Mouse (Mus musculus): ENCODE data around the gene Smyd5.
"Not testable (repeated sequence)": the region's sequence is repeated elsewhere in the genome, so short reads cannot be mapped to it uniquely, and the experiment has no call there.

Gene Smyd5

GRCm38 (mm10) chr6:85443488-85444233 is 11.9 kb downstream of the Smyd5 start:
- in situ Hi-C loops (cut with MboI; ENCODE audit: low pct_unique_long_range_greater_than_20kb in 1 of 2, low sequenced_read_pairs in 2 of 2, unreplicated experiment in 1 of 2): no loop called here

GRCm38 (mm10) chr6:85444266-85444965 is 12.6 kb downstream of the Smyd5 start:
- in situ Hi-C loops (cut with MboI; ENCODE audit: low pct_unique_long_range_greater_than_20kb in 1 of 2, low sequenced_read_pairs in 2 of 2, unreplicated experiment in 1 of 2): no loop called here

- in situ Hi-C loops (cut with MboI; ENCODE audit: low pct_unique_long_range_greater_than_20kb in 1 of 2, low sequenced_read_pairs in 2 of 2, unreplicated experiment in 1 of 2): no loop called here
Measured at GRCm38 (mm10) chr6:85445286-85445685, 13.5 kb downstream of the Smyd5 start.

- in situ Hi-C loops (cut with MboI; ENCODE audit: low pct_unique_long_range_greater_than_20kb in 1 of 2, low sequenced_read_pairs in 2 of 2, unreplicated experiment in 1 of 2): no loop called here
Measured at GRCm38 (mm10) chr6:85447351-85447750, 15.6 kb downstream of the Smyd5 start.

- in situ Hi-C loops (cut with MboI; ENCODE audit: low pct_unique_long_range_greater_than_20kb in 1 of 2, low sequenced_read_pairs in 2 of 2, unreplicated experiment in 1 of 2): not testable (repeated sequence)
Measured at GRCm38 (mm10) chr6:85450140-85450539, 18.4 kb downstream of the Smyd5 start.

GRCm38 (mm10) chr6:85450697-85451663 is 19.2 kb downstream of the Smyd5 start, which contains the start of gene Cct7:
Cct7 (plus strand) TSS chr6:85451514.
- in situ Hi-C loops (cut with MboI; ENCODE audit: low pct_unique_long_range_greater_than_20kb in 1 of 2, low sequenced_read_pairs in 2 of 2, unreplicated experiment in 1 of 2): no loop called here

GRCm38 (mm10) chr6:85451664-85452410 is 20.0 kb downstream of the Smyd5 start, which contains the start of gene Pradc1:
Pradc1 (minus strand) TSS chr6:85451970.
- in situ Hi-C loops (cut with MboI; ENCODE audit: low pct_unique_long_range_greater_than_20kb in 1 of 2, low sequenced_read_pairs in 2 of 2, unreplicated experiment in 1 of 2): no loop called here

GRCm38 (mm10) chr6:85452411-85452665 is 20.5 kb downstream of the Smyd5 start:
- in situ Hi-C loops (cut with MboI; ENCODE audit: low pct_unique_long_range_greater_than_20kb in 1 of 2, low sequenced_read_pairs in 2 of 2, unreplicated experiment in 1 of 2): no loop called here

- in situ Hi-C loops (cut with MboI; ENCODE audit: low pct_unique_long_range_greater_than_20kb in 1 of 2, low sequenced_read_pairs in 2 of 2, unreplicated experiment in 1 of 2): no loop called here
Measured at GRCm38 (mm10) chr6:85452816-85453215, 21.0 kb downstream of the Smyd5 start.

GRCm38 (mm10) chr6:85459621-85460020 is 27.8 kb downstream of the Smyd5 start:
- in situ Hi-C loops (cut with MboI; ENCODE audit: low pct_unique_long_range_greater_than_20kb in 1 of 2, low sequenced_read_pairs in 2 of 2, unreplicated experiment in 1 of 2): no loop called here

- in situ Hi-C loops (cut with MboI; ENCODE audit: low pct_unique_long_range_greater_than_20kb in 1 of 2, low sequenced_read_pairs in 2 of 2, unreplicated experiment in 1 of 2): no loop called here
Measured at GRCm38 (mm10) chr6:85465381-85465780, 33.6 kb downstream of the Smyd5 start.

- in situ Hi-C loops (cut with MboI; ENCODE audit: low pct_unique_long_range_greater_than_20kb in 1 of 2, low sequenced_read_pairs in 2 of 2, unreplicated experiment in 1 of 2): no loop called here
Measured at GRCm38 (mm10) chr6:85469660-85470430, 38.1 kb downstream of the Smyd5 start.

GRCm38 (mm10) chr6:85471962-85472361 is 40.2 kb downstream of the Smyd5 start:
- in situ Hi-C loops (cut with MboI; ENCODE audit: low pct_unique_long_range_greater_than_20kb in 1 of 2, low sequenced_read_pairs in 2 of 2, unreplicated experiment in 1 of 2): no loop called here

- in situ Hi-C loops (cut with MboI; ENCODE audit: low pct_unique_long_range_greater_than_20kb in 1 of 2, low sequenced_read_pairs in 2 of 2, unreplicated experiment in 1 of 2): no loop called here
Measured at GRCm38 (mm10) chr6:85472542-85472941, 40.8 kb downstream of the Smyd5 start.

GRCm38 (mm10) chr6:85475581-85475980 is 43.8 kb downstream of the Smyd5 start:
- in situ Hi-C loops (cut with MboI; ENCODE audit: low pct_unique_long_range_greater_than_20kb in 1 of 2, low sequenced_read_pairs in 2 of 2, unreplicated experiment in 1 of 2): no loop called here

- in situ Hi-C loops (cut with MboI; ENCODE audit: low pct_unique_long_range_greater_than_20kb in 1 of 2, low sequenced_read_pairs in 2 of 2, unreplicated experiment in 1 of 2): no loop called here
Measured at GRCm38 (mm10) chr6:85477366-85477917, 45.7 kb downstream of the Smyd5 start.

- in situ Hi-C loops (cut with MboI; ENCODE audit: low pct_unique_long_range_greater_than_20kb in 1 of 2, low sequenced_read_pairs in 2 of 2, unreplicated experiment in 1 of 2): no loop called here
Measured at GRCm38 (mm10) chr6:85478416-85478815, 46.6 kb downstream of the Smyd5 start.

Data from mouse embryonic stem cell (cell line).